Mouse (Mus musculus) forebrain, embryonic 16.5 days (tissue): Measurements from ENCODE around the gene Grip1. TPM values are rescaled to one million over a fixed set of nuclear protein-coding genes. Genes with fewer than 3 reads are reported as not detected.
A peak's percentile ranks its signal among the peaks of the same experiment; 100 is the strongest.

Source experiments
- ATAC-seq: fragments of 200-750 bp; cut with Nextera tagmentation; 2 replicates; pipeline ENCODE4 v1.8.0; 2017; ENCODE audit warnings: mild to moderate bottlenecking, moderate library complexity
- H3K27ac ChIP-seq: fragments of 300-500 bp; sonication (generic); 2 replicates; pipeline ENCODE4 v1.5.1; 2014; ENCODE audit warnings: low read length, control low read depth
- H3K27me3 ChIP-seq: fragments of 300-500 bp; sonication (generic); replicated peaks from 2 replicates; pipeline ENCODE4 v1.6.1; 2014; ENCODE audit warnings: low read length; ENCODE audit not compliant: control insufficient read depth, insufficient read depth
- H3K36me3 ChIP-seq: fragments of 300-500 bp; sonication (generic); 2 replicates; pipeline ENCODE4 v1.6.1; 2014; ENCODE audit not compliant: control insufficient read depth, insufficient read depth
- H3K4me1 ChIP-seq: fragments of 300-500 bp; sonication (generic); replicated peaks from 2 replicates; pipeline ENCODE4 v1.6.1; 2014; ENCODE audit warnings: low read length; ENCODE audit not compliant: control insufficient read depth, insufficient read depth
- H3K4me2 ChIP-seq: fragments of 300-500 bp; sonication (generic); 2 replicates; pipeline ENCODE4 v1.6.1; 2014; ENCODE audit warnings: mild to moderate bottlenecking, low read length, control low read depth
- H3K4me3 ChIP-seq: fragments of 300-500 bp; sonication (generic); replicated peaks from 2 replicates; pipeline ENCODE4 v1.5.1; 2014; ENCODE audit warnings: mild to moderate bottlenecking, low read length, control low read depth
- H3K9ac ChIP-seq: fragments of 300-500 bp; sonication (generic); replicated peaks from 2 replicates; pipeline ENCODE4 v1.6.1; 2014; ENCODE audit warnings: low read depth, low read length, control low read depth
- H3K9me3 ChIP-seq: fragments of 300-500 bp; sonication (generic); 2 replicates; pipeline ENCODE4 v1.6.1; 2016; ENCODE audit warnings: low read length; ENCODE audit not compliant: control insufficient read depth
- WGBS: fragments of 180-500 bp; shearing (Covaris S2); extraction: QIAGEN DNeasy Blood & Tissue Kit; methylation state at CpG from one replicate; pipeline ENCODE4 v1.1.7; 2014; 5-methylcytosine and 5-hydroxymethylcytosine counted together
- polyA plus RNA-seq: library from polyadenylated mRNA; unstranded; fragments of >200 nt; fragmentation: Nextera tagmentation; extraction: Ambion mirVana; gene quantifications from 2 replicates; pipeline ENCODE4 v1.2.1, GENCODE M21; 2015

Gene Grip1
- polyA plus RNA-seq, 1 experiment from 2014 or later = 20.1 TPM

GRCm38 (mm10) chr10:119979396-119979795 lies 525.8 kb downstream of the Grip1 start:
- peaks cover 5% of the 10 kb centered on the region for H3K4me1 ChIP-seq
- H3K9me3 ChIP-seq = no peaks in the 10 kb centered on the region
- H3K4me2 ChIP-seq = no peak overlapping the region
- H3K27me3 ChIP-seq = no peaks in the 10 kb centered on the region
- no peaks in the 10 kb centered on the region for H3K36me3 ChIP-seq
- H3K9ac ChIP-seq = no peak overlapping the region
- no peak for ATAC-seq
- no peak overlapping the region for H3K4me3 ChIP-seq
- H3K27ac ChIP-seq = no peak overlapping the region
- WGBS = 19% methylated on average over 8 of the region's 8 CpGs

GRCm38 (mm10) chr10:119980032-119980431 lies 526.4 kb downstream of the Grip1 start:
- ATAC-seq = no peak
- peaks cover 5% of the 10 kb centered on the region for H3K4me1 ChIP-seq
- H3K4me2 ChIP-seq = no peak overlapping the region

DNA sequence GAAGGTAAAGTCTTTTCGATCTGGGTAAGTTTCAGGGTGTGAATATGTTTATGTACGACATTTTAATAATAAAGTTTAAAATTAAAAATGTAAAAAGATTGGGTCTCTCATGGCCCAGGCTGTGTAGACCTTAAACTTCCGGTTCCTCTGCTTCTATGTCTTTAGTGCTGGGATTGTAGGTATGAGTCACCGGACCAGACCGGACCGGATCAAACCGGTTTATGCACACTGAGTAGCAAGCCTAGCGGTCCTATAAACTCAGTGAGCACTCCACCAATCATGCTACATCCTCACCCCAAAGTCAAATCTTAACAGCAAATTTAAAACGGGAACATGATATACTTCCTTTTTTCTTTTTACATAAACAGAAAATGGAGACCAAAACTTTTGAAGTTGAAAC lies 530.7 kb downstream of the Grip1 start:
- Histone ChIP-seq H3K9me3 (no peaks in the 10 kb centered on the region), H3K4me3 (no peak overlapping the region), H3K27ac (no peak overlapping the region), H3K9ac (no peak overlapping the region), H3K27me3 (no peaks in the 10 kb centered on the region), H3K4me2 (no peak overlapping the region), H3K36me3 (0 out of 2 replicates have a peak, but pooled peaks cover 2% of the 10 kb centered on the region), H3K4me1 (peaks cover 4% of the 10 kb centered on the region)
- no peak for ATAC-seq
- 93% methylated on average over 9 of the region's 9 CpGs for WGBS

More at GRCm38 (mm10) chr10:119980032-119980431, 526.4 kb downstream of the Grip1 start:
- Histone ChIP-seq H3K27ac (no peak overlapping the region), H3K4me3 (no peak overlapping the region), H3K27me3 (no peaks in the 10 kb centered on the region), H3K9ac (no peak overlapping the region), H3K9me3 (no peaks in the 10 kb centered on the region), H3K36me3 (no peaks in the 10 kb centered on the region)
- 22% methylated on average over 11 of the region's 11 CpGs for WGBS

- H3K9ac ChIP-seq = no peak overlapping the region
- no peak overlapping the region for H3K4me3 ChIP-seq
- H3K9me3 ChIP-seq = no peaks in the 10 kb centered on the region; the same call in 1 of the 2 replicates
- no peaks in the 10 kb centered on the region for H3K4me1 ChIP-seq
- no peak overlapping the region for H3K27ac ChIP-seq
- H3K27me3 ChIP-seq = no peaks in the 10 kb centered on the region
- H3K36me3 ChIP-seq = no peaks in the 10 kb centered on the region; the same call in 1 of the 2 replicates
- no peak for ATAC-seq
- H3K4me2 ChIP-seq = no peak overlapping the region
- WGBS = 91% methylated on average over 4 of the region's 4 CpGs
Measured at GRCm38 (mm10) chr10:119998475-119998874, 544.8 kb downstream of the Grip1 start.

DNA sequence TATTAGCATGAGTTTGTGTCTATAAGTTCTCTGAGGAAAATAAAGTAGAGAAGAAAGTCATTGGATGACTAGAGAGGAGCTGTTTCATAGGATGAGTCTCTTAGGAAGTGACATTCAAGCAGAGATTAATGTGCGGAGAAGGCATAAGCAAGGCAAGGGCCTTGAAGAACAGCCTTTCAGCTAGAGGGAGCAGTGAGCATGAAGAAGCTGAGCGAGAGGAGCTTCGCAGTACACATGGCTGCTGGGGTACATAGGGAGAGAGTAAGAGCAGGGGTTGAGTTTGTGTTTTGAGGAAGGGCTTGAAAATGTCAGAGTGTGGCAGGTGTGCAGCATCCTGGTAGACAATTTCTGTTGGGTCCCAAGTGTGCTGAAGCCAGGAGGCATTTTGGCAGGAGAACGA lies 548.5 kb downstream of the Grip1 start:
- 82% methylated on average over 4 of the region's 4 CpGs for WGBS
- Histone ChIP-seq H3K4me2 (no peak overlapping the region), H3K27ac (no peak overlapping the region), H3K9me3 (no peaks in the 10 kb centered on the region), H3K27me3 (no peaks in the 10 kb centered on the region), H3K36me3 (no peaks in the 10 kb centered on the region; the same call in 1 of the 2 replicates), H3K9ac (no peak overlapping the region), H3K4me3 (no peak overlapping the region), H3K4me1 (no peaks in the 10 kb centered on the region)
- no peak for ATAC-seq

DNA sequence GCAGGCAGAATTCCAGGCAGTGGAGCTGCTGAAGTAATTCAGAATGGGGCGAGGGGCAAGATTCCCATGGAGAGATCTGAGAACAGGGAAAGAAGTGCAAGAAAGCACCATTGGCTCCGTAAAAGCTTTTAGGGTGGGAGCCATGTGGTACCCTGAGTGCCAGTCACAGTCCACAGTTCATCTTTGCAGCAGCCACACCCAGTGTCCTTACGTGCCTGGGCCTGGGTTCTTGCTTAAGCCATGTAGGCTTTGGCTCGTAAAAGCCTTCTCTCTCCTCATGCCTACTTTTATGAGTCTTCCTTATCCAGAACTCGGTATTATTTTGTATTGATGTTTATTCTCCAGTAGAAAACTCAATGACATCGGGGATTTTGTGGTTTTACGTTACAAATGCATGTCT lies 550.5 kb downstream of the Grip1 start:
- Histone ChIP-seq H3K9me3 (no peaks in the 10 kb centered on the region), H3K27ac (no peak overlapping the region), H3K4me3 (no peak overlapping the region), H3K36me3 (no peaks in the 10 kb centered on the region; the same call in 1 of the 2 replicates), H3K27me3 (no peaks in the 10 kb centered on the region), H3K4me1 (no peaks in the 10 kb centered on the region), H3K9ac (no peak overlapping the region), H3K4me2 (no peak overlapping the region)
- no peak for ATAC-seq
- 91% methylated on average over 7 of the region's 7 CpGs for WGBS

- no peak overlapping the region for H3K4me2 ChIP-seq
- no peaks in the 10 kb centered on the region; the same call in 1 of the 2 replicates for H3K36me3 ChIP-seq
- no peak overlapping the region for H3K9ac ChIP-seq
- H3K27ac ChIP-seq = no peak overlapping the region
- H3K4me3 ChIP-seq = no peak overlapping the region
- H3K9me3 ChIP-seq = 0 out of 2 replicates have a peak, but pooled peaks cover 2% of the 10 kb centered on the region
- H3K27me3 ChIP-seq = no peaks in the 10 kb centered on the region
- ATAC-seq = no peak
- no peaks in the 10 kb centered on the region for H3K4me1 ChIP-seq
- WGBS = 64% methylated on average over 5 of the region's 5 CpGs
Measured at GRCm38 (mm10) chr10:120005581-120005980, 552.0 kb downstream of the Grip1 start.

- Histone ChIP-seq H3K9ac (no peak overlapping the region), H3K27me3 (no peaks in the 10 kb centered on the region), H3K4me3 (no peak overlapping the region), H3K36me3 (no peaks in the 10 kb centered on the region), H3K27ac (no peak overlapping the region), H3K9me3 (0 out of 2 replicates have a peak, but pooled peaks cover 2% of the 10 kb centered on the region), H3K4me2 (no peak overlapping the region), H3K4me1 (no peaks in the 10 kb centered on the region)
- 86% methylated on average over 13 of the region's 13 CpGs for WGBS
- no peak for ATAC-seq
Measured at GRCm38 (mm10) chr10:120012331-120012730, 558.7 kb downstream of the Grip1 start.

DNA sequence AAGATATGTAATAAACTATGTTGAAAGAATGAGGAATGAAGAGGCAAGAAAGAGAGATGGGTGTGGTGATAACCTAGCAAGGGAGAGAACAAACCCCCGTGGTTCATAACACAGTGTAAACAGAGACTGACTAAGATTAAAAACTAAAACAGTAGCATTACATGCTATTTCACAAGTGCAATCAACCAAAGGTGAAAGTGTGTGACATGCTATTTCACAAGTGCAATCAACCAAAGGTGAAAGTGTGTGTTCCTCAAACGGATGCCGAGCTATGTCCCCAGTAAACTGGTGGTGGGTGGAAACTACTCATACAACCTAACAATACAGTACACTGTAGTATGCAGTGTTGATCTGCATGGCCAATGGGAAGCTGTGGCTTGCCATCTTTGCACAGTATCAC lies 561.5 kb downstream of the Grip1 start:
- Histone ChIP-seq H3K4me2 (no peak overlapping the region), H3K9me3 (no peaks in the 10 kb centered on the region), H3K4me1 (no peaks in the 10 kb centered on the region), H3K9ac (no peak overlapping the region), H3K27me3 (no peaks in the 10 kb centered on the region), H3K36me3 (no peaks in the 10 kb centered on the region), H3K27ac (no peak overlapping the region), H3K4me3 (no peak overlapping the region)
- WGBS = 89% methylated on average over 3 of the region's 3 CpGs
- ATAC-seq = no peak

DNA sequence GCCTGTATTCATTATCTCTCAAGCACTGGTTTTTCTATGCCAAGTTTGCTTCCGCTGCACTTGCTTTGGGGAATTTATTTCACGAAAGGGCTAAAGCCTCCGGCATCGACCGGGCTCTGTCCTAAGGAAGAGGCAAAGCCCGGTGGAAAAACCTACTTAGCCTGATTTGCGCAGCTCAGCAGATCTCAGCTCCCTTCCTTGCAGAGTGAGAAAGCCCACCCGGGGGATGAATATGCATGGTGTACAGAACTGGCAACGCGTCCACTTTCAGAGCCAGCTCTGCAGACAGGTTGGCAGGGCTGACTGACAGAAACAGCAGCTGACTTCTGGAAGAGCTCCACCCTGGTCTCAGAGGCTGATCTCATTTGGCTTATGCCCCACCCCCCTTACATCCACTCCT lies 572.8 kb downstream of the Grip1 start:
- 13% methylated on average over 10 of the region's 10 CpGs for WGBS
- peak; percentile 98 for ATAC-seq
- no peaks in the 10 kb centered on the region for H3K9me3 ChIP-seq
- H3K4me1 ChIP-seq = peaks cover 19% of the 10 kb centered on the region
- H3K4me2 ChIP-seq = peak overlapping the region; percentile 35
- H3K36me3 ChIP-seq = no peaks in the 10 kb centered on the region
- H3K27ac ChIP-seq = peak overlapping the region; percentile 86
- no peak overlapping the region for H3K4me3 ChIP-seq
- no peaks in the 10 kb centered on the region for H3K27me3 ChIP-seq
- H3K9ac ChIP-seq = no peak overlapping the region
